Mouse (Mus musculus): ENCODE results near the gene En1. TPM values are rescaled to one million over a fixed set of nuclear protein-coding genes. Genes with fewer than 3 reads are reported as not detected.

Gene En1
- polyA plus RNA-seq, 1 experiment from 2014 or later = not detected

- Histone ChIP-seq H3K27ac (replicated peaks) (no peak overlapping the region), H3K4me2 (no peak overlapping the region), H3K4me3 (replicated peaks) (no peak overlapping the region), H3K4me1 (replicated peaks) (no peaks in the 10 kb centered on the region), H3K9ac (no peak overlapping the region), H3K9me3 (replicated peaks) (no peaks in the 10 kb centered on the region), H3K36me3 (replicated peaks) (no peaks in the 10 kb centered on the region), H3K27me3 (peaks cover 82% of the 10 kb centered on the region)
- no peak for ATAC-seq (ENCODE audit: insufficient read depth)
- WGBS (ENCODE audit: insufficient replicate concordance) = 7% methylated on average over 8 of the region's 8 CpGs
Observed at GRCm38 (mm10) chr1:120593236-120593919, 8.8 kb upstream of the En1 start.

DNA sequence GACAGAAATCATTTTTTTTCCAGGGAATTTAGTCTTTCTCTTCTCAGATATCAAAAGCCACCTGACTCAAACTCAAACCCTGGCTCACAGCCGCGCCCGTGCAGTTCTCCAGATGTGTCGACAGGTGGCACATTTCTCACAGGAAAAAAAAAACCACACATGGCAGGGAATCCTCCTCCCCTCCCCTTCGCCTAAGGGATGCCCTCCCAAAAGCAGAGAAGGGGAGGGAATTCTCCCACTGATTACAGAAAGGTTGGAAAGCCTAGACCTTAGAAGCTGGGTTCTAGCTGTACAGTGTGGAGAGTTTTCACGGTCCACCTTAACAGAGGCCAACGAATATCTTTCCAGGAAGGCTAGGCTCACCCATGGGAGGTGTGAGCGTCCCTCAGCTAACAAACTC is 7.6 kb upstream of the En1 start:
- no peak for ATAC-seq (ENCODE audit: insufficient read depth)
- Histone ChIP-seq H3K36me3 (replicated peaks) (no peaks in the 10 kb centered on the region), H3K4me3 (replicated peaks) (no peak overlapping the region), H3K27ac (replicated peaks) (no peak overlapping the region), H3K4me2 (no peak overlapping the region), H3K27me3 (peaks cover 94% of the 10 kb centered on the region), H3K4me1 (replicated peaks) (no peaks in the 10 kb centered on the region), H3K9me3 (replicated peaks) (no peaks in the 10 kb centered on the region), H3K9ac (no peak overlapping the region)
- WGBS (ENCODE audit: insufficient replicate concordance) = 2% methylated on average over 8 of the region's 8 CpGs

DNA sequence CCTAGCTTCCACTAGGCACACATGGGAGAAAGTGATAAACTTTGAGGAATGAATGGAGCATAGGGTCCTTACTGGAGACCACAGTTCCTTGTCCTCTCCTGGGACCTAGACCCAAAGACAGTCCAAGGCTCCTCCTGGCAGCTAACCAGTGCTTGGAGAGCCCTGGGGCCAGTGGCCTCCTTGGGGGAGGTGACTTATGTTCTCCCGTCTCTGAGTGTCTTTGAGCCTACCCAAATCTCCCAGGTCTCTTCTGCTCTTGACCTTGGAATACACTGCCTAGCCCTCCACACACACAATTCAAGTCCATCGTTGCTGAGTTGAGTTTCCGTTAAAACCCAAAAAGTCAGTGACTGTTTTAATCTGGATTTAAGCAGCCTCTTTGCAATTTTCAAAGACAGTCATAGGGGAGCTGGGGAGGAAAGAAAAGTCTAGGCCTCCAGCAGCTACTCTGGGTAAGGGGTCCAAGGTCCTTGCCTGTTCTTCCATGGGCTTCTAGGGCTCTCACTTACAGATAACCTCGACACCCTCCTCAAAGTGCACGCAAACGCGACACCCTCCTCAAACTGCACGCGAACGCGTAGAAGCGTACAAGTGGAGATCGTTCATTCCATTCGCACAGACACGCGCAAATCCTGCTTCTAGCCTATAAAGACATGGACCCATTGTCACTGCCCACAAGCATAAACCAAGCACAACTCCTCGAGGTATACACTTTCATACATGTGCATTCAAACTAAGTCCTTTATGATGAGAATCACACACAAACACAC is 6.6 kb upstream of the En1 start:
- H3K27ac ChIP-seq (replicated peaks) = no peak overlapping the region
- no peak overlapping the region for H3K4me3 ChIP-seq (replicated peaks)
- ATAC-seq (ENCODE audit: insufficient read depth) = no peak
- no peak overlapping the region for H3K9ac ChIP-seq
- H3K9me3 ChIP-seq (replicated peaks) = no peaks in the 10 kb centered on the region
- no peaks in the 10 kb centered on the region for H3K36me3 ChIP-seq (replicated peaks)
- H3K4me1 ChIP-seq (replicated peaks) = no peaks in the 10 kb centered on the region
- no peak overlapping the region for H3K4me2 ChIP-seq
- WGBS (ENCODE audit: insufficient replicate concordance) = 3% methylated on average over 17 of the region's 17 CpGs
- peaks cover 99% of the 10 kb centered on the region for H3K27me3 ChIP-seq

GRCm38 (mm10) chr1:120596319-120596718 is 5.9 kb upstream of the En1 start:
- no peak for ATAC-seq (ENCODE audit: insufficient read depth)
- WGBS (ENCODE audit: insufficient replicate concordance) = 2% methylated on average over 21 of the region's 21 CpGs
- Histone ChIP-seq H3K9ac (no peak overlapping the region), H3K4me3 (replicated peaks) (no peak overlapping the region), H3K27me3 (peaks cover 99% of the 10 kb centered on the region), H3K36me3 (replicated peaks) (no peaks in the 10 kb centered on the region), H3K9me3 (replicated peaks) (no peaks in the 10 kb centered on the region), H3K4me2 (no peak overlapping the region), H3K4me1 (replicated peaks) (no peaks in the 10 kb centered on the region), H3K27ac (replicated peaks) (no peak overlapping the region)

DNA sequence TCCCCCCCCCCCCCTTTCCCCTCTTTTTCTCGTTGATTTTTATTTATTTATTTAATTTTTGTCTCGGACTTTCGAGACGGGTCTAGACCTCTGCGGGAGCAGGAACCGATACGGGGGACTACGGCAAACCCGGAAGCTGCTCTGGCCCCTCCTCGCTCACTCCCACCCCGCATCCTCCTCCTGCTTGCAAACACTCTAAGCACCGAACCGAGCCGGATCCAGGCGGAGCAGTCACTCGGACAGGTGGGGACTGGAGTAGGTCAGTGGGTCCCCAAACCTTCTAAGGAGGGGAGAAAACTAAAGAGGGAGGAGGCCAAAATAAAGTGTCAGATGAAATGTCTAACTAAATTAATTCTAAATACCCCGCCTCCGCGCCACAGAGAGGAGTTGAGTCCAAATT is 5.4 kb upstream of the En1 start:
- no peak for ATAC-seq (ENCODE audit: insufficient read depth)
- H3K9me3 ChIP-seq (replicated peaks) = no peaks in the 10 kb centered on the region
- H3K9ac ChIP-seq = no peak overlapping the region
- no peak overlapping the region for H3K4me2 ChIP-seq
- WGBS (ENCODE audit: insufficient replicate concordance) = under 1% methylated on average over 19 of the region's 19 CpGs
- H3K4me1 ChIP-seq (replicated peaks) = no peaks in the 10 kb centered on the region
- H3K36me3 ChIP-seq (replicated peaks) = no peaks in the 10 kb centered on the region
- H3K4me3 ChIP-seq (replicated peaks) = no peak overlapping the region
- no peak overlapping the region for H3K27ac ChIP-seq (replicated peaks)
- H3K27me3 ChIP-seq = peaks cover 100% of the 10 kb centered on the region

DNA sequence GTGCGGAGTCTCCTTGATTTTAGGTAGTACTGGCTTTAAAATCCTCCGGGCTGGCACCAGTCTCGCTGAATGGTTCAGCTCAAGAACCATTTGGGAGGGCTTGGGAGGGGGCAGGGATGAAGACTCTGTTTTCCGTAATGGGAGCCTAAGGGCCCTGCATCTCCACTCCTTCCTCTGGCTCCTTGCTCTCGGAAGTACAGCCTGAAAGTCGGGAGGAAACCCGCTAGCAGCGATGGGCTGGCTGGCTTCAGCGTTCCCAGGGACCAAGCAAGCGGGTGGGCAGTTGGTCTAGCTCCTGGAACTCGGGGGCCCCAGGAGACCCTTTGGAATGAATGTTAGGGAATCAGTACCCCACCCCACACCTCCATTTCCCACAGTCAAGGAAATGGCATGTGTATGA is 4.9 kb upstream of the En1 start:
- ATAC-seq (ENCODE audit: insufficient read depth) = no peak

DNA sequence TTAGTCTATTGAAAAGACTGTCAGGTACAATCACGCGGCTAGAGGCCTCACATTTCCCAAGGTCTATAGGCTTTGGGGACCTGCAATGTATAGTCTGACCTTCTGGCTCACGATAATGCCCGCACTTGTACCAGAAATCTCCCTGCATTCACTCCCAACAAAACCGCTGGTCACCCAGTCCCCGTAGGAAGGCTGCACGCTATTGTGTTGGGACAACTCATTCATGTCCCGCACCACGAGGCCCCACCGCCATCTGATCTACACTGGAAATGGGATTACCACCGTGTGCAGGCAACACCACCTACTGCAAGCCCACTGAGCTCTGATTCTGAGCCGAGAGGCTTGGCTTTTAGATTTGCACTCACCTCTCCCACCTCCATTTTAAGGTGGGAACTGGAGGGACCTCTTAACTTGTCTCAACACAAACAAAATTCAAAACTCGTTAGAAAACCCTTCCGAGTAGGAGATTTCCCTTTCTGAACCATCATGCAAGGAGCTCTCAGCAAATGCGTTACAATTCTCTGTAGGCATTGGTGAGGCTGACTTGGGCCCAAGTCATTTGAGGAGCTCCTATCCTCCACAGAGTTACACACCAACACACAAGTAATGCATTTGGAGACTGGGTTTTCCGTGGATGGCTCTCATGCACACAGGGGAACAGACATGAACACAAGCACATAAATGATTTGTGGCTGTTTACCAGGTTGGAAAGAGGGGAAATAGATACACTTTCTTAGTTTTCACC is 3.9 kb upstream of the En1 start:
- H3K4me2 ChIP-seq = no peak overlapping the region
- no peak overlapping the region for H3K9ac ChIP-seq
- ATAC-seq (ENCODE audit: insufficient read depth) = no peak
- WGBS (ENCODE audit: insufficient replicate concordance) = 4% methylated on average over 16 of the region's 16 CpGs
- no peaks in the 10 kb centered on the region for H3K36me3 ChIP-seq (replicated peaks)
- H3K27ac ChIP-seq (replicated peaks) = no peak overlapping the region
- H3K27me3 ChIP-seq = peaks cover 100% of the 10 kb centered on the region
- no peak overlapping the region for H3K4me3 ChIP-seq (replicated peaks)
- peaks cover 12% of the 10 kb centered on the region for H3K4me1 ChIP-seq (replicated peaks)
- H3K9me3 ChIP-seq (replicated peaks) = no peaks in the 10 kb centered on the region

More for the DNA sequence above, 4.9 kb upstream of the En1 start:
- WGBS (ENCODE audit: insufficient replicate concordance) = 2% methylated on average over 11 of the region's 11 CpGs
- H3K27ac ChIP-seq (replicated peaks) = no peak overlapping the region
- no peak overlapping the region for H3K4me3 ChIP-seq (replicated peaks)
- no peak overlapping the region for H3K9ac ChIP-seq
- H3K4me2 ChIP-seq = no peak overlapping the region
- peaks cover 100% of the 10 kb centered on the region for H3K27me3 ChIP-seq
- H3K36me3 ChIP-seq (replicated peaks) = no peaks in the 10 kb centered on the region
- H3K4me1 ChIP-seq (replicated peaks) = peaks cover 4% of the 10 kb centered on the region; the same call in 1 of the 2 replicates
- no peaks in the 10 kb centered on the region for H3K9me3 ChIP-seq (replicated peaks)

DNA sequence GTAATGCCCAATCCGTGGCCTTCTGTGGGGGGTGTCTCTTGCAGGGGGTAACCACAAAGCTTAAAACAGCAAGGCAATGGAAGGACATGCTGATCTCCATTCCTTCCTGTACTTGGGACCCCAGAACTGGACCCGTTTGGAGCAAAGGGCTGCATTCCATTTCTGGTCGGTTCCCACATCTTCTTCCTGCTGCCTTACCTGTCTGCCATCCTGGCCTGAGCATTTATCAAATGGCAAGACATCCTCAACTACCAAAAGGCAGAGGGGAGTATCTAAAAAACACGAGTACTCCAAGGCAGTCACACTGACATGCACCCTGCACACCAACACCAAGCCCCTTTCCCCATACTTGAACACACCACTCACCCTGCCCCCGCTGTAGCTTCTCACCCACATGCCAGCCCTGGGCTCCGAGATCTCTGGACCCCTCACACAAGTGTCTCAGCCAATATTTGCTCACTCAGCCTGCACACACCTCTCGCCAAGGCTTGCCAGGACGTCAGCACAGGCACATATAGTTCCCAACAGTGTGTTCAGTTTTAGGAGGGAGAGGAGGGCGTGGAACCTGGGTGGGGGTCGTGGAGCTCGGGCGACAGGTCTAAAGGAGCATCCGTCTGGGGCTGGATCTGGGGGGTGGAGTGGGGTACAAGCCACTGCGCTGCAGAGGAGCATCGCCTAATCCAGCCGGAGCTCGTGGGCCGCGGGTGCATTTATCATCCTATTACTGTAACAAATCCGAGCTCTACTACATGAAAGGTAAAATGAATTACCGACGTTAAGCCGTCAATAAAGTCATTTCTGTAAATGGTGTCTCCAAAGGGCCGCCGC is 2.7 kb upstream of the En1 start:
- no peak overlapping the region for H3K9ac ChIP-seq
- peaks cover 13% of the 10 kb centered on the region for H3K4me1 ChIP-seq (replicated peaks)
- no peak overlapping the region for H3K4me2 ChIP-seq
- ATAC-seq (ENCODE audit: insufficient read depth) = no peak
- H3K9me3 ChIP-seq (replicated peaks) = no peaks in the 10 kb centered on the region
- no peak overlapping the region for H3K27ac ChIP-seq (replicated peaks)
- 2% methylated on average over 25 of the region's 25 CpGs for WGBS (ENCODE audit: insufficient replicate concordance)
- peaks cover 100% of the 10 kb centered on the region for H3K27me3 ChIP-seq
- H3K36me3 ChIP-seq (replicated peaks) = no peaks in the 10 kb centered on the region
- H3K4me3 ChIP-seq (replicated peaks) = no peak overlapping the region

DNA sequence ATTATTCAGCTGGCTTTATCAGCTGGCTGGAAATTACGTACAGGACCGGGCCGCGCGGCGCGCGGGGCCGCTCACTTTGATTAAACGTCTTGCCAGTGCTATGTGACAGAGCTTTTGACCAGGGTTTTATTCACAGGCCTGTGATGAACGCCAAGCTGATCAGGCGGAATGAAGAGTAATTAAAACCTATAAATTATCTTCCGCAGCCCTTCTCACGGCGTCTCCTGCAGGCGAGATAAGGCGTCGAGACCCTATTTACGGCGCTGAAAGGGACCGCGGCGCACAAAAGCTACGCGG is 2.1 kb upstream of the En1 start:
- no peak for ATAC-seq (ENCODE audit: insufficient read depth)
- no peak overlapping the region for H3K4me2 ChIP-seq
- no peak overlapping the region for H3K4me3 ChIP-seq (replicated peaks)
- no peak overlapping the region for H3K27ac ChIP-seq (replicated peaks)
- no peaks in the 10 kb centered on the region for H3K36me3 ChIP-seq (replicated peaks)
- no peaks in the 10 kb centered on the region for H3K9me3 ChIP-seq (replicated peaks)
- WGBS (ENCODE audit: insufficient replicate concordance) = 2% methylated on average over 25 of the region's 25 CpGs
- peaks cover 13% of the 10 kb centered on the region for H3K4me1 ChIP-seq (replicated peaks)
- H3K27me3 ChIP-seq = peaks cover 100% of the 10 kb centered on the region
- H3K9ac ChIP-seq = no peak overlapping the region

DNA sequence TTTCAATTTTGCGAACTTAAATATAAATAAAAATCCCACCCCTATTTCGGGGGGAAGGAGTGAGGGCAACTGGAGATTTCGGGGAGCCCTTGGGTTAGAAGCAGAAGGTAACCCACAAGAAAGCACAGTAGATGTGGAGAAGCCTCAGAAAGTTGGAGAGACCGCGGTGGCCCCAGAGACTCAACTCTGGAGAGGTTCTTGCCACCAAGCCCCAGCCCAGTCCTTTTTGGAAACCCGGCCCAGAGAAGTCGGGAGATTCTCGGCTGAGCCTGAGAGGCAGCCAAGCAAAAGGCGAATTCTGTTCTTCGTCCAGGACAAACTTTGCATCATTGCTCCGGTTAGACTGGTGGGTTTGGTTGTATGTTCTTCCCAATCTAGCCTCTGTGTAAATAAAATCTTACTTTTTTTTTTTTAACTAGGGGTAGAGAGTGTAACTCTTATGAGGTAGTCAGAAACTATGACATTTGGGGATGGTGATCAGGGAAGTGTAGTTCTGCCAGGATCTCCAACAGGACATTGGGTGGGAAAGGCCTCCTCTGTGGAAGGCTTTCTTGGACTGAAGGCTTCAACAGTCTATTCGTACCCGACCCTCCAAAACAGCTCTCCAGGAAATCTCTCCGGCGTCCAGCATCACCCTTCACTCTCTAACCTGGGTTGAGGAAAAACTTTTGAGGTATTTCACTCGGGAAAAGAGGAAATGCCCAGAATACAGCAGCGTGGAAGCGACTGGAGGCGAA is 1.5 kb upstream of the En1 start:
- no peak overlapping the region for H3K4me2 ChIP-seq
- no peak overlapping the region for H3K9ac ChIP-seq
- no peak overlapping the region for H3K4me3 ChIP-seq (replicated peaks)
- 2% methylated on average over 19 of the region's 19 CpGs for WGBS (ENCODE audit: insufficient replicate concordance)
- peaks cover 13% of the 10 kb centered on the region for H3K4me1 ChIP-seq (replicated peaks)
- H3K27ac ChIP-seq (replicated peaks) = no peak overlapping the region
- ATAC-seq (ENCODE audit: insufficient read depth) = no peak
- H3K9me3 ChIP-seq (replicated peaks) = no peaks in the 10 kb centered on the region
- H3K36me3 ChIP-seq (replicated peaks) = no peaks in the 10 kb centered on the region
- peaks cover 100% of the 10 kb centered on the region for H3K27me3 ChIP-seq

Measured in liver, embryonic 15.5 days (tissue).